Mouse (Mus musculus) forebrain, postnatal 0 days (tissue): ENCODE results near the gene Rap1gap. TPM values are rescaled to one million over a fixed set of nuclear protein-coding genes. Genes with fewer than 3 reads are reported as not detected.

Experiments
- ATAC-seq: fragments of 200-750 bp; cut with Nextera tagmentation; 2 replicates; pipeline ENCODE4 v1.8.0; 2017; ENCODE audit warnings: mild to moderate bottlenecking, moderate library complexity
- DNase-seq: peaks from one replicate; pipeline ENCODE4 v3.0.0-alpha.2; 2015
- H3K27ac ChIP-seq: fragments of 300-500 bp; sonication (generic); 2 replicates; pipeline ENCODE4 v1.5.1; 2014; ENCODE audit warnings: low read depth, mild to moderate bottlenecking, antibody characterized with exemption, low read length, moderate library complexity, mixed read lengths
- H3K27me3 ChIP-seq: fragments of 300-500 bp; sonication (generic); 2 replicates; pipeline ENCODE4 v1.6.1; 2014; ENCODE audit warnings: mild to moderate bottlenecking, low read length, mixed read lengths; ENCODE audit not compliant: insufficient read depth
- H3K36me3 ChIP-seq: fragments of 300-500 bp; sonication (generic); 2 replicates; pipeline ENCODE4 v1.6.1; 2014; ENCODE audit warnings: mild to moderate bottlenecking, moderate library complexity; ENCODE audit not compliant: insufficient read depth
- H3K4me1 ChIP-seq: fragments of 300-500 bp; sonication (generic); 2 replicates; pipeline ENCODE4 v1.6.1; 2014; ENCODE audit warnings: antibody characterized with exemption; ENCODE audit not compliant: insufficient read depth
- H3K4me2 ChIP-seq: fragments of 300-500 bp; sonication (generic); 2 replicates; pipeline ENCODE4 v1.6.1; 2014; ENCODE audit warnings: low read depth, mild to moderate bottlenecking, moderate library complexity
- H3K4me3 ChIP-seq: fragments of 300-500 bp; sonication (generic); 2 replicates; pipeline ENCODE4 v1.5.1; 2014; ENCODE audit warnings: low read depth, low read length, mixed read lengths
- H3K9ac ChIP-seq: fragments of 300-500 bp; sonication (generic); 2 replicates; pipeline ENCODE4 v1.6.1; 2014; ENCODE audit warnings: mild to moderate bottlenecking
- H3K9me3 ChIP-seq: fragments of 300-500 bp; sonication (generic); 2 replicates; pipeline ENCODE4 v1.6.1; 2016; ENCODE audit warnings: low read length
- CTCF ChIP-seq: sonication (generic); IDR thresholded peaks from 2 replicates; pipeline ENCODE4 v1.5.1; 2016; ENCODE audit warnings: antibody characterized with exemption, control low read depth, low read depth
- WGBS: fragments of 180-500 bp; shearing (Covaris S2); extraction: QIAGEN DNeasy Blood & Tissue Kit; methylation state at CpG from one replicate; pipeline ENCODE4 v1.1.7; 2014; 5-methylcytosine and 5-hydroxymethylcytosine counted together
- polyA plus RNA-seq: library from polyadenylated mRNA; unstranded; fragments of >200 nt; fragmentation: Nextera tagmentation; extraction: Ambion mirVana; gene quantifications from 2 replicates; pipeline ENCODE4 v1.2.1, GENCODE M21; 2015
- total RNA-seq: library from RNA; depleted of rRNA; stranded (reverse); fragments of >200 nt; gene quantifications from 2 replicates; pipeline ENCODE4 v1.2.3, GENCODE M21; 2014

The Rap1gap gene
- total and polyA plus RNA-seq, 2 experiments from 2014 or later, result 74.3 to 113 TPM

- no peaks in the 10 kb centered on the region for H3K27me3 ChIP-seq
- no peak for TF ChIP-seq CTCF
- no peak overlapping the region for H3K9ac ChIP-seq
- DNase-seq (no peak), ATAC-seq (no peak)
- 86% methylated on average over 8 of the region's 8 CpGs for WGBS
- H3K4me1 ChIP-seq, result no peaks in the 10 kb centered on the region
- no peak overlapping the region for H3K4me2 ChIP-seq
- no peaks in the 10 kb centered on the region for H3K36me3 ChIP-seq
- H3K9me3 ChIP-seq, result no peaks in the 10 kb centered on the region
- no peak overlapping the region for H3K27ac ChIP-seq
- no peak overlapping the region for H3K4me3 ChIP-seq
Measured at GRCm38 (mm10) chr4:137751310-137751709, 86.8 kb downstream of the Rap1gap start.

GRCm38 (mm10) chr4:137751717-137752116, 87.2 kb downstream of the Rap1gap start:
- H3K4me2 ChIP-seq, result no peak overlapping the region
- DNase-seq (no peak), ATAC-seq (no peak)
- no peaks in the 10 kb centered on the region for H3K27me3 ChIP-seq
- H3K9me3 ChIP-seq, result no peaks in the 10 kb centered on the region
- no peaks in the 10 kb centered on the region for H3K36me3 ChIP-seq
- no peak overlapping the region for H3K9ac ChIP-seq
- 40% methylated on average over 9 of the region's 9 CpGs for WGBS
- no peak overlapping the region for H3K4me3 ChIP-seq
- TF ChIP-seq CTCF, result no peak
- H3K4me1 ChIP-seq, result no peaks in the 10 kb centered on the region
- H3K27ac ChIP-seq, result no peak overlapping the region

DNA sequence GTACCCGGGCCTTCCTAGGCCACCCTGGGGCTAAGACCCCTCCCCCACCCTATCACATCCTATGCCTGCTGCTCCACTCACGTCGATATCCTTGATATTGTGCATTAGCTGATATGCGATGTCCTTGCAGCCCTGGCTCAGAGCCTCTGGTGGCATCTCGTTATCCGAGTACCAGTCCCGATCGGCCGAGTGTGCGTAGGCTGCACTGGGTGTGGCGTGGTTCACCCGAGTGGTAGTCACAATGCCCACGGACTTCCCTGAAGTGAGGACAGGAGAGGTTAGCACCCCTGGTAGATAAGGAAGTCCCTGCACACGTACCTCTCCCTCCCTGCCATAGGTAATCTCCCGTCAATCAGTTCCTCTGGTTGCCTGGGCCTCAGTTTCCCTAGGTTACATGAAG, 87.9 kb downstream of the Rap1gap start:
- Histone ChIP-seq H3K27ac (no peak overlapping the region), H3K27me3 (no peaks in the 10 kb centered on the region), H3K36me3 (no peaks in the 10 kb centered on the region), H3K9me3 (no peaks in the 10 kb centered on the region), H3K4me3 (no peak overlapping the region), H3K4me1 (no peaks in the 10 kb centered on the region), H3K4me2 (no peak overlapping the region), H3K9ac (no peak overlapping the region)
- 78% methylated on average over 15 of the region's 15 CpGs for WGBS
- DNase-seq (no peak), ATAC-seq (no peak)
- no peak for TF ChIP-seq CTCF

DNA sequence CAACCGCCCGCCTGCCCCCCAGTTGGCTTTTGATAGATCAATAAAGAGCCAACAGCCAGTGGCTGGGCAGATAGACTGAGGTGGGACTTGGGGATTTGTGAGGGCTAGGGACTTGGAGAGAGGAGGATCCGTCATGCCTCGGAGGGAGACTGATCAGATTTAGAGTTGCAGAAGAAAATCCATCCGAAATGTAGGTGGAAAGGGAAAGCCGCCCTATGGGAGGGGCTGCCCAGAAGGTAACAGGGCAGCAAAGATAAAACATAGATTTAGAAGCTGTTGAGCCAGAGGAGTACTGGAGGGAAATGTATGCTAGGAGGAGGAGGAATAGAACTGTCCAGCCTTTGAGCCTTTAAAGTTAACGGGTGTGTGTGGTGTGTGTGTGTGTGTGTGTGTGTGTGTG, 88.7 kb downstream of the Rap1gap start:
- Histone ChIP-seq H3K4me1 (no peaks in the 10 kb centered on the region), H3K4me3 (no peak overlapping the region), H3K27me3 (no peaks in the 10 kb centered on the region), H3K9me3 (no peaks in the 10 kb centered on the region), H3K27ac (no peak overlapping the region), H3K4me2 (no peak overlapping the region), H3K36me3 (no peaks in the 10 kb centered on the region), H3K9ac (no peak overlapping the region)
- WGBS, result 85% methylated on average over 7 of the region's 7 CpGs
- TF ChIP-seq CTCF, result no peak
- ATAC-seq (no peak), DNase-seq (no peak)

- no peak for TF ChIP-seq CTCF
- Histone ChIP-seq H3K4me2 (no peak overlapping the region), H3K4me1 (no peaks in the 10 kb centered on the region), H3K36me3 (no peaks in the 10 kb centered on the region), H3K9me3 (no peaks in the 10 kb centered on the region), H3K4me3 (no peak overlapping the region), H3K27ac (no peak overlapping the region), H3K27me3 (no peaks in the 10 kb centered on the region), H3K9ac (no peak overlapping the region)
- DNase-seq (no peak), ATAC-seq (no peak)
- WGBS, result 84% methylated on average over 2 of the region's 2 CpGs
Measured at GRCm38 (mm10) chr4:137754446-137754845, 89.9 kb downstream of the Rap1gap start.

- ATAC-seq, result no peak
- WGBS, result 64% methylated on average over 9 of the region's 9 CpGs
- H3K9me3 ChIP-seq, result no peaks in the 10 kb centered on the region
Measured at GRCm38 (mm10) chr4:137762886-137763285, 98.4 kb downstream of the Rap1gap start.

DNA sequence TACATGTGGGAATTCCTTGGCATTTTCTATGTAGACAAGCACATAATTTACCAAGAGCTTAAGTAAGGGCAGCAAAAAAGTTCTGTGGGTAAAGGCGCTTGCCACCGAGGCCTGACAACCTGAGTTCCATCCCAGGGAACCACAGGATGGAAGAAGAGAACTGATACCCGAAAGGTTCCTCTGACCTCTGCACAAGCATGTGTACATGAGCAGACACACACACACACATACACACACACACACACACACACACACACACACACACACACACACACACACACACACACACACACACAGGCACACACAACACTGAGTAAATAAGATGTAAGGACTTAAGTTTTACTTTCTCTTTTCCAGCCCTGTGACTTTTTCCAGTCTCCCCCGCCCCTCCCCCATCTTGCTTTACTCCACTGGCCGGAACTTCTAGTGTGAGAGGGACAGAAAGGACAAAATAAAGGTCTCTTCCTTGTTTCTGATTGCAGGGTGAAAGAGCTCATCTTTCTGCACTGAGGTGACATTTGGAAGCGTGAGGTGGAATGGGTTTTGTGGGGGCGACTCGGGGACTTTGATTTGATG, 99.5 kb downstream of the Rap1gap start:
- WGBS, result 71% methylated on average over 8 of the region's 8 CpGs
- TF ChIP-seq CTCF, result no peak
- DNase-seq, result no peak
- H3K4me3 ChIP-seq, result no peak overlapping the region
- H3K9me3 ChIP-seq, result no peaks in the 10 kb centered on the region
- H3K27ac ChIP-seq, result no peak overlapping the region
- no peak for ATAC-seq
- no peak overlapping the region for H3K9ac ChIP-seq
- no peaks in the 10 kb centered on the region for H3K36me3 ChIP-seq
- no peaks in the 10 kb centered on the region for H3K27me3 ChIP-seq
- H3K4me1 ChIP-seq, result 0 out of 2 replicates have a peak, but pooled peaks cover 3% of the 10 kb centered on the region
- H3K4me2 ChIP-seq, result no peak overlapping the region

More at GRCm38 (mm10) chr4:137762886-137763285, 98.4 kb downstream of the Rap1gap start:
- DNase-seq, result no peak
- no peak overlapping the region for H3K9ac ChIP-seq
- no peaks in the 10 kb centered on the region for H3K36me3 ChIP-seq
- H3K4me2 ChIP-seq, result no peak overlapping the region
- H3K27ac ChIP-seq, result no peak overlapping the region
- 0 out of 2 replicates have a peak, but pooled peaks cover 3% of the 10 kb centered on the region for H3K4me1 ChIP-seq
- no peak for TF ChIP-seq CTCF
- no peak overlapping the region for H3K4me3 ChIP-seq
- no peaks in the 10 kb centered on the region for H3K27me3 ChIP-seq
